Mouse (Mus musculus) small intestine, adult 2 months (tissue): ENCODE data around the gene Arpc2.

Experiments
- CTCF ChIP-seq: fragments of 200-500 bp; IDR thresholded peaks from 2 replicates; pipeline ENCODE4 v1.5.1; 2012; ENCODE audit warnings: low read depth, mild to moderate bottlenecking, control low read depth, inconsistent platforms, low read length, moderate library complexity, mixed read lengths; ENCODE audit not compliant: insufficient replicate concordance, insufficient read length; ENCODE audit errors: extremely low read depth
- POLR2A ChIP-seq: fragments of 200-500 bp; IDR thresholded peaks from 2 replicates; pipeline ENCODE4 v1.6.1; 2012; ENCODE audit warnings: low read depth, mild to moderate bottlenecking, control low read depth, inconsistent platforms, low read length, moderate library complexity

- TF ChIP-seq POLR2A (no peak), CTCF (no peak)
Measured at GRCm38 (mm10) chr1:74192711-74193110, 43.2 kb upstream of the Arpc2 start.
